9 mouse cellular contexts compared by ENCODE assay signal in the genomic region with DNA sequence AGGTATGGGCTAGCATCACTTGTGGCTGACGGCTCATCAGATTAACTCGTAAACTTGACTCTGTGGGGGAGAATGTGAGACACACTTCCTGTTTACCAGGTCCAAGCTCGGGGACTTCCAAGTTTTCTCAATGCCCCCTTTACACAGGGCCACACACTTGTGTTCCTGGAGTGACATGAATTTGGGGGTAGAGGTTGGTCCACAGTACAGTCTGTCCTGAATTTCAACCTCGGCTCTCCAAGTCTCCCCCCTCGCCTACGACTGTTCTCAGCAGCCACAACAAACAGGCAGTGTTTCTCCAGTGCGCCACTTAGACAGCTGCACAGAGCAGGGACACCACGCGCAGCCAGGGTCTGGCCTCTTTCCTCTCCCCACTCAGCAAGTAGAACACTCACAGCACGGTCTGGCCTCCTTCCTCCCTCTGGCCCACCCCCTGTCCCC. TPM values are rescaled to one million over a fixed set of nuclear protein-coding genes. Genes with fewer than 3 reads are reported as not detected.
A peak's percentile ranks its signal among the peaks of the same experiment; 100 is the strongest.
DNase-seq lines count a peak whose midpoint lies in the region; ATAC-seq and TF ChIP-seq lines count a peak whose summit lies in the region.
"Had no signal": no experiment of that assay in that cellular context is flagged by ENCODE, and none has a peak within 500 bp of the region (broad histone marks: within the 10 kb centered on the region; RNA-seq: fewer than 3 reads in every experiment).

No protein-coding gene starts in this region.

- no peak overlapping the region for H3K27ac ChIP-seq in kidney, embryonic 16.5 days (ENCODE audit: low read length)
- no peak overlapping the region for H3K27ac ChIP-seq in forebrain, embryonic 11.5 days (ENCODE audit: low read depth, low read length)
- H3K27ac ChIP-seq in stomach, postnatal 0 days (replicated peaks) = no peak overlapping the region
- H3K27ac ChIP-seq: macrophage had no signal

- H3K9me3 ChIP-seq in kidney, embryonic 16.5 days (ENCODE audit: low read length) = no peaks in the 10 kb centered on the region
- H3K9me3 ChIP-seq in forebrain, embryonic 11.5 days (ENCODE audit: control insufficient read depth, low read length) = no peaks in the 10 kb centered on the region
- no peaks in the 10 kb centered on the region for H3K9me3 ChIP-seq in stomach, postnatal 0 days (ENCODE audit: control insufficient read depth, low read length)

- H3K4me3 ChIP-seq in kidney, embryonic 16.5 days (ENCODE audit: low read length) = no peak overlapping the region
- H3K4me3 ChIP-seq in forebrain, embryonic 11.5 days (ENCODE audit: low read depth, low read length) = no peak overlapping the region
- H3K4me3 ChIP-seq in stomach, postnatal 0 days (ENCODE audit: low read depth, low read length) = no peak overlapping the region

- 45% methylated on average over 10 of the region's 10 CpGs for WGBS in kidney, embryonic 16.5 days
- WGBS in forebrain, embryonic 11.5 days = 75% methylated on average over 10 of the region's 10 CpGs
- 59% methylated on average over 10 of the region's 10 CpGs for WGBS in stomach, postnatal 0 days

- no peak for TF ChIP-seq CTCF in stomach, postnatal 0 days (IDR thresholded peaks at IDR 0.05; ENCODE audit: low read depth)

- no peaks in the 10 kb centered on the region for H3K36me3 ChIP-seq in kidney, embryonic 16.5 days (ENCODE audit: insufficient read depth, low read length)
- H3K36me3 ChIP-seq in forebrain, embryonic 11.5 days (ENCODE audit: control insufficient read depth, insufficient read depth, low read length) = no peaks in the 10 kb centered on the region
- H3K36me3 ChIP-seq in stomach, postnatal 0 days (ENCODE audit: control insufficient read depth, insufficient read depth, low read length) = no peaks in the 10 kb centered on the region

- no peak overlapping the region for H3K9ac ChIP-seq in kidney, embryonic 16.5 days (replicated peaks; ENCODE audit: low read length)
- no peak overlapping the region for H3K9ac ChIP-seq in forebrain, embryonic 11.5 days (ENCODE audit: low read length)
- H3K9ac ChIP-seq in stomach, postnatal 0 days (ENCODE audit: low read length) = no peak overlapping the region

- DNase-seq in kidney, postnatal 25 days = no peak
- no peak for DNase-seq in forebrain, embryonic 11.5 days (ENCODE audit: low spot score)
- DNase-seq in layer of hippocampus, postnatal 10 days (ENCODE audit: low spot score in 2 of 2) = peak; percentile 49 to 52
- no peak for DNase-seq in stomach, postnatal 0 days (ENCODE audit: low spot score)
- DNase-seq in c-Kit-positive CD71-positive TER-119-positive erythroid progenitor cells, embryonic 14.5 days (ENCODE audit: low spot score) = no peak

- TF ChIP-seq EP300 in stomach, postnatal 0 days (optimal IDR thresholded peaks at IDR 0.05) = no peak

- H3K4me1 ChIP-seq in kidney, embryonic 16.5 days (ENCODE audit: insufficient read depth, low read length) = peaks cover 14% of the 10 kb centered on the region
- peaks cover 3% of the 10 kb centered on the region; the same call in 1 of the 2 replicates for H3K4me1 ChIP-seq in forebrain, embryonic 11.5 days (replicated peaks; ENCODE audit: control insufficient read depth, insufficient read depth, low read length)
- no peaks in the 10 kb centered on the region for H3K4me1 ChIP-seq in stomach, postnatal 0 days (replicated peaks; ENCODE audit: control insufficient read depth, insufficient read depth)

- peak; percentile 49; the same call in 1 of the 2 replicates for ATAC-seq in kidney, embryonic 16.5 days (ENCODE audit: low FRiP score, low TSS enrichment)
- peak; percentile 48 for ATAC-seq in CD4-positive, CD25-positive, alpha-beta regulatory T cell, adult 4 months
- ATAC-seq in forebrain, embryonic 11.5 days (replicated peaks; ENCODE audit: low FRiP score) = 0 out of 2 replicates have a peak, but pooled peaks have one; percentile 24
- peak; percentile 27; the same call in 1 of the 2 replicates for ATAC-seq in stomach, postnatal 0 days (ENCODE audit: low FRiP score, low TSS enrichment)
- no peak for ATAC-seq in megakaryocyte progenitor cell, adult 5-6 weeks (replicated peaks; ENCODE audit: poor library complexity)

- H3K27me3 ChIP-seq in kidney, embryonic 16.5 days (ENCODE audit: insufficient read depth, low read length) = no peaks in the 10 kb centered on the region
- H3K27me3 ChIP-seq in forebrain, embryonic 11.5 days (ENCODE audit: control insufficient read depth, insufficient read depth, low read length) = no peaks in the 10 kb centered on the region
- no peaks in the 10 kb centered on the region for H3K27me3 ChIP-seq in stomach, postnatal 0 days (ENCODE audit: control insufficient read depth, insufficient read depth, low read length)

- H3K4me2 ChIP-seq in kidney, embryonic 16.5 days (replicated peaks; ENCODE audit: low read depth, low read length) = no peak overlapping the region
- no peak overlapping the region for H3K4me2 ChIP-seq in forebrain, embryonic 11.5 days (ENCODE audit: low read depth, low read length, severe bottlenecking)
- no peak overlapping the region for H3K4me2 ChIP-seq in stomach, postnatal 0 days (replicated peaks; ENCODE audit: low read depth)

RNA-seq across cellular contexts. Expression of a gene that starts 17.2 kb away (rescaled TPM):
- 0.06 TPM in 1 of 2 replicates, not detected in the other for polyA plus RNA-seq in kidney, embryonic 16.5 days (2015; fragmentation: Nextera tagmentation; extraction: Ambion mirVana)
- polyA plus RNA-seq in CD4-positive, CD25-positive, alpha-beta regulatory T cell, adult 4 months (2017; shearing (Covaris generic)) = 10 to 100 TPM; 19.4 to 43.3 TPM
- 0.07 TPM in 1 of 2 replicates, not detected in the other for polyA plus RNA-seq in forebrain, embryonic 11.5 days (2014; fragmentation: Nextera tagmentation; extraction: Ambion mirVana)
- total RNA-seq in layer of hippocampus, postnatal 10 days (2021) = under 1 TPM; 0.27 to 0.42 TPM
- polyA plus RNA-seq in stomach, postnatal 0 days (2015; fragmentation: Nextera tagmentation; extraction: Ambion mirVana) = 0.06 and 0.11 TPM in 2 replicates
- 0.20 TPM in 1 of 2 replicates, not detected in the other for total RNA-seq in megakaryocyte progenitor cell, adult 5-6 weeks (2015)
- 0.41 and 0.42 TPM in 2 replicates for total RNA-seq in megakaryocyte progenitor cell, adult 5-6 weeks (2017)

RNA-seq across cellular contexts. Expression of a gene that starts 42.7 kb away (rescaled TPM):
- polyA plus RNA-seq in kidney, embryonic 16.5 days (2015; fragmentation: Nextera tagmentation; extraction: Ambion mirVana) = 17.8 and 21.2 TPM in 2 replicates
- polyA plus RNA-seq in CD4-positive, CD25-positive, alpha-beta regulatory T cell, adult 4 months (2017; shearing (Covaris generic)) = 10 to 100 TPM; 12.8 to 19.0 TPM
- polyA plus RNA-seq in forebrain, embryonic 11.5 days (2014; fragmentation: Nextera tagmentation; extraction: Ambion mirVana) = 30.2 and 30.8 TPM in 2 replicates
- total RNA-seq in layer of hippocampus, postnatal 10 days (2021) = 1 to 10 TPM; 2.6 to 3.0 TPM
- polyA plus RNA-seq in stomach, postnatal 0 days (2015; fragmentation: Nextera tagmentation; extraction: Ambion mirVana) = 3.6 and 4.1 TPM in 2 replicates
- 22.0 and 22.4 TPM in 2 replicates for total RNA-seq in megakaryocyte progenitor cell, adult 5-6 weeks (2015)
- 30.1 and 30.4 TPM in 2 replicates for total RNA-seq in megakaryocyte progenitor cell, adult 5-6 weeks (2017)

Comparison
In these comparisons a context has a peak if more than half of its experiments do, and no peak if none do; other contexts are left out.
1. DNase-seq: peak in layer of hippocampus, postnatal 10 days (2 of 2); none in kidney, postnatal 25 days (0 of 2), forebrain, embryonic 11.5 days (single experiment), stomach, postnatal 0 days (single experiment) and c-Kit-positive CD71-positive TER-119-positive erythroid progenitor cells, embryonic 14.5 days (single experiment).
2. RNA of a gene that starts 17.2 kb away (polyA plus RNA-seq): 19.4 to 43.3 TPM in CD4-positive, CD25-positive, alpha-beta regulatory T cell, adult 4 months; 0.07 TPM in forebrain, embryonic 11.5 days, 0.06 TPM in kidney, embryonic 16.5 days and 0.06 to 0.11 TPM in stomach, postnatal 0 days; every median in the first group is over 10 times any median in the second.